9 mouse cellular contexts compared by ENCODE assay signal in genomic region chr10:80948570-80948969, GRCm38 (mm10). TPM values are rescaled to one million over a fixed set of nuclear protein-coding genes. Genes with fewer than 3 reads are reported as not detected.
DNase-seq lines count a peak whose midpoint lies in the region; ATAC-seq and TF ChIP-seq lines count a peak whose summit lies in the region.
"Had no signal": no experiment of that assay in that cellular context is flagged by ENCODE, and none has a peak within 500 bp of the region (broad histone marks: within the 10 kb centered on the region; RNA-seq: fewer than 3 reads in every experiment).

No protein-coding gene starts in this region.

- H3K4me1 ChIP-seq in midbrain, embryonic 11.5 days (ENCODE audit: control insufficient read depth, insufficient read depth, low read length) = no peaks in the 10 kb centered on the region
- H3K4me1 ChIP-seq in midbrain, embryonic 10.5 days = peaks cover 12% of the 10 kb centered on the region
- peaks cover 10% of the 10 kb centered on the region for H3K4me1 ChIP-seq in limb, embryonic 10.5 days

- H3K27me3 ChIP-seq in midbrain, embryonic 11.5 days (ENCODE audit: control insufficient read depth, insufficient read depth, low read length) = no peaks in the 10 kb centered on the region; the same call in none of the 2 replicates
- peaks cover 17% of the 10 kb centered on the region; the same call in 1 of the 2 replicates for H3K27me3 ChIP-seq in midbrain, embryonic 10.5 days (ENCODE audit: low read depth, poor library complexity, severe bottlenecking)
- H3K27me3 ChIP-seq in limb, embryonic 10.5 days (ENCODE audit: low read depth, poor library complexity, severe bottlenecking) = peaks cover 21% of the 10 kb centered on the region; the same call in 1 of the 2 replicates
- H3K27me3 ChIP-seq: neural tube, embryonic 13.5 days had no signal

- no peaks in the 10 kb centered on the region for H3K36me3 ChIP-seq in midbrain, embryonic 11.5 days (ENCODE audit: control insufficient read depth, insufficient read depth, low read length)
- no peaks in the 10 kb centered on the region for H3K36me3 ChIP-seq in midbrain, embryonic 10.5 days
- no peaks in the 10 kb centered on the region for H3K36me3 ChIP-seq in limb, embryonic 10.5 days
- H3K36me3 ChIP-seq: neural tube, embryonic 13.5 days had no signal

- H3K27ac ChIP-seq in midbrain, embryonic 11.5 days (ENCODE audit: low read depth, low read length) = no peak overlapping the region
- no peak overlapping the region for H3K27ac ChIP-seq in midbrain, embryonic 10.5 days (replicated peaks)
- 0 out of 2 replicates have a peak overlapping the region, but pooled peaks have one; percentile 21 for H3K27ac ChIP-seq in limb, embryonic 10.5 days
- H3K27ac ChIP-seq in left cerebral cortex, adult 2 months = no peak overlapping the region; the same call in 1 of the 2 replicates
- H3K27ac ChIP-seq: neural tube, embryonic 13.5 days had no signal

- TF ChIP-seq CTCF in left cerebral cortex, adult 2 months (IDR thresholded peaks at IDR 0.05) = no peak

- DNase-seq in adrenal gland, adult (ENCODE audit: inconsistent age in 2 of 2, low spot score in 1 of 2) = peak; percentile 69 to 72
- no peak for DNase-seq in adrenal gland, adult 8-10 months
- peak; percentile 62 for DNase-seq in midbrain, embryonic 11.5 days (ENCODE audit: low spot score, missing footprints)
- no peak for DNase-seq in midbrain, embryonic 10.5 days (ENCODE audit: low spot score)
- DNase-seq in limb, embryonic 10.5 days (ENCODE audit: low spot score) = no peak
- no peak for DNase-seq in left cerebral cortex, adult 2 months (ENCODE audit: extremely low spot score in 1 of 2, low spot score in 2 of 2)
- no peak for DNase-seq in cerebellum, adult 9-11 months
- DNase-seq in c-Kit-positive CD71-positive TER-119-positive erythroid progenitor cells, embryonic 14.5 days (ENCODE audit: low spot score) = no peak

- H3K4me2 ChIP-seq in midbrain, embryonic 11.5 days = no peak overlapping the region
- H3K4me2 ChIP-seq: neural tube, embryonic 13.5 days had no signal

- H3K4me3 ChIP-seq in midbrain, embryonic 11.5 days (ENCODE audit: low read depth, low read length) = no peak overlapping the region
- no peak overlapping the region for H3K4me3 ChIP-seq in midbrain, embryonic 10.5 days
- H3K4me3 ChIP-seq in limb, embryonic 10.5 days = no peak overlapping the region
- H3K4me3 ChIP-seq in left cerebral cortex, adult 2 months = no peak overlapping the region
- H3K4me3 ChIP-seq: neural tube, embryonic 13.5 days had no signal

- 50% methylated on average over 6 of the region's 6 CpGs for WGBS in midbrain, embryonic 11.5 days
- WGBS in midbrain, embryonic 10.5 days = 48% methylated on average over 6 of the region's 6 CpGs
- WGBS in limb, embryonic 10.5 days = 45% methylated on average over 6 of the region's 6 CpGs

- intact Hi-C loops in left cerebral cortex, adult 2 months (cut with DNase I) = no loop called here

- no peak for ATAC-seq in midbrain, embryonic 11.5 days (ENCODE audit: low FRiP score)

- H3K9me3 ChIP-seq in midbrain, embryonic 11.5 days (ENCODE audit: control insufficient read depth, low read length) = no peaks in the 10 kb centered on the region
- H3K9me3 ChIP-seq in midbrain, embryonic 10.5 days (replicated peaks) = no peaks in the 10 kb centered on the region
- no peaks in the 10 kb centered on the region for H3K9me3 ChIP-seq in limb, embryonic 10.5 days (replicated peaks)
- H3K9me3 ChIP-seq: neural tube, embryonic 13.5 days had no signal

- no peak overlapping the region for H3K9ac ChIP-seq in midbrain, embryonic 11.5 days (ENCODE audit: low read length)
- H3K9ac ChIP-seq: neural tube, embryonic 13.5 days had no signal

RNA-seq across cellular contexts. Expression of gene Gadd45b, which starts 18.7 kb away (rescaled TPM):
- total RNA-seq in adrenal gland, adult 8-10 months (2022) = 100 to 1,000 TPM in 1 of 4 experiments, 10 to 100 TPM in 3; 17.5 to 112 (median 73.6) TPM
- 10.1 and 11.3 TPM in 2 replicates for polyA plus RNA-seq in midbrain, embryonic 11.5 days (2014; fragmentation: Nextera tagmentation; extraction: Ambion mirVana)
- 6.1 and 9.2 TPM in 2 replicates for polyA plus RNA-seq in midbrain, embryonic 10.5 days (2016; fragmentation: Nextera tagmentation; extraction: Ambion mirVana)
- polyA plus RNA-seq in limb, embryonic 10.5 days (2016; fragmentation: Nextera tagmentation; extraction: Ambion mirVana) = 4.5 and 9.8 TPM in 2 replicates
- total RNA-seq in left cerebral cortex, adult 2 months (2021) = 10 to 100 TPM; 24.0 to 36.0 TPM

RNA-seq across cellular contexts. Expression of gene Lmnb2, which starts 30.5 kb away (rescaled TPM):
- total RNA-seq in adrenal gland, adult 8-10 months (2022) = 10 to 100 TPM; 10.0 to 17.2 (median 15.2) TPM
- polyA plus RNA-seq in midbrain, embryonic 11.5 days (2014; fragmentation: Nextera tagmentation; extraction: Ambion mirVana) = 19.4 and 19.7 TPM in 2 replicates
- 77.9 and 84.7 TPM in 2 replicates for polyA plus RNA-seq in midbrain, embryonic 10.5 days (2016; fragmentation: Nextera tagmentation; extraction: Ambion mirVana)
- 85.0 and 85.4 TPM in 2 replicates for polyA plus RNA-seq in limb, embryonic 10.5 days (2016; fragmentation: Nextera tagmentation; extraction: Ambion mirVana)
- 10 to 100 TPM; 20.0 to 20.3 TPM for total RNA-seq in left cerebral cortex, adult 2 months (2021)

RNA-seq across cellular contexts. Expression of gene Timm13, which starts 47.8 kb away (rescaled TPM):
- total RNA-seq in adrenal gland, adult 8-10 months (2022) = 100 to 1,000 TPM; 154 to 235 (median 185) TPM
- 321 and 347 TPM in 2 replicates for polyA plus RNA-seq in midbrain, embryonic 11.5 days (2014; fragmentation: Nextera tagmentation; extraction: Ambion mirVana)
- 335 and 382 TPM in 2 replicates for polyA plus RNA-seq in midbrain, embryonic 10.5 days (2016; fragmentation: Nextera tagmentation; extraction: Ambion mirVana)
- polyA plus RNA-seq in limb, embryonic 10.5 days (2016; fragmentation: Nextera tagmentation; extraction: Ambion mirVana) = 342 and 401 TPM in 2 replicates
- total RNA-seq in left cerebral cortex, adult 2 months (2021) = 100 to 1,000 TPM; 136 to 138 TPM

Comparison
In these comparisons a context has a peak if more than half of its experiments do, and no peak if none do; other contexts are left out.
1. DNase-seq: peak in adrenal gland, adult (2 of 2) and midbrain, embryonic 11.5 days (single experiment); none in adrenal gland, adult 8-10 months (single experiment), midbrain, embryonic 10.5 days (single experiment), limb, embryonic 10.5 days (single experiment), left cerebral cortex, adult 2 months (0 of 2), cerebellum, adult 9-11 months (single experiment) and c-Kit-positive CD71-positive TER-119-positive erythroid progenitor cells, embryonic 14.5 days (single experiment).